Mouse (Mus musculus) gastrocnemius, postnatal 10 days (tissue): ENCODE measurements around the gene Il11. TPM values are rescaled to one million over a fixed set of nuclear protein-coding genes. Genes with fewer than 3 reads are reported as not detected.
"Not testable (repeated sequence)": the region's sequence is repeated elsewhere in the genome, so short reads cannot be mapped to it uniquely, and the experiment has no call there.

ENCODE experiments used
- DNase-seq: peaks from one replicate; pipeline ENCODE4 v3.0.0; 2021; ENCODE audit warnings: mixed read lengths
- long read RNA-seq, 2 experiments: library from polyadenylated mRNA; stranded (forward); transcript quantifications; one replicate each; pipeline ENCODE4 v2.0.0; 2021
- total RNA-seq, 2 experiments: library from RNA; stranded (reverse); gene quantifications; 2 replicates each; pipeline ENCODE4 v1.2.3; 2021

The Il11 gene
- under 1 TPM; 0.20 to 0.31 TPM for total RNA-seq
- long read RNA-seq, experiment 1: 0 reads
- long read RNA-seq, experiment 2, partial matches to known transcripts: 0 of 1 reads
- long read RNA-seq, experiment 2, other reads (novel, unspliced or antisense): 1 of 1 reads

GRCm38 (mm10) chr7:4782759-4783158 is at the start of gene Il11, which contains the start of gene Tmem190:
Gene Il11, minus strand, starts transcription at chr7:4782859.
Gene Tmem190, plus strand, starts transcription at chr7:4782937.
- no peak for DNase-seq

- no peak for DNase-seq
These were observed 47.8 kb upstream of the Il11 start for GRCm38 (mm10) chr7:4830476-4830875.

- DNase-seq: no peak
These were observed 42.7 kb upstream of the Il11 start for GRCm38 (mm10) chr7:4825365-4825764.

GRCm38 (mm10) chr7:4822162-4822907 is 39.7 kb upstream of the Il11 start:
- DNase-seq: no peak

GRCm38 (mm10) chr7:4821690-4822089 is 39.0 kb upstream of the Il11 start:
- no peak for DNase-seq

- not testable (repeated sequence) for DNase-seq
These were observed 38.3 kb upstream of the Il11 start for GRCm38 (mm10) chr7:4820925-4821324.

GRCm38 (mm10) chr7:4816559-4816958 is 33.9 kb upstream of the Il11 start:
- DNase-seq: no peak

GRCm38 (mm10) chr7:4813105-4813791 is 30.6 kb upstream of the Il11 start:
- DNase-seq: no peak

GRCm38 (mm10) chr7:4812303-4813104 is 29.8 kb upstream of the Il11 start, which contains the start of gene Ube2s:
Gene Ube2s, minus strand, starts transcription at chr7:4812590.
- DNase-seq: peak; percentile 97

- DNase-seq: no peak
These were observed 29.2 kb upstream of the Il11 start for GRCm38 (mm10) chr7:4811842-4812302.

GRCm38 (mm10) chr7:4811131-4811530 is 28.5 kb upstream of the Il11 start:
- DNase-seq: not testable (repeated sequence)

GRCm38 (mm10) chr7:4806716-4807115 is 24.1 kb upstream of the Il11 start:
- no peak for DNase-seq

- DNase-seq: no peak
These were observed 19.6 kb upstream of the Il11 start for GRCm38 (mm10) chr7:4802247-4802646.

- DNase-seq: no peak
These were observed 13.2 kb upstream of the Il11 start for GRCm38 (mm10) chr7:4795767-4796433.

- no peak for DNase-seq
These were observed 12.0 kb upstream of the Il11 start for GRCm38 (mm10) chr7:4794631-4795168.

GRCm38 (mm10) chr7:4793674-4794073 is 11.0 kb upstream of the Il11 start:
- DNase-seq: no peak

- DNase-seq: not testable (repeated sequence)
These were observed 10.6 kb upstream of the Il11 start for GRCm38 (mm10) chr7:4793248-4793647.

- DNase-seq: peak; percentile 90
These were observed 9.9 kb upstream of the Il11 start, which contains the start of gene Rpl28 for GRCm38 (mm10) chr7:4792278-4793212. Gene Rpl28, plus strand, starts transcription at chr7:4792874.

- DNase-seq: no peak
These were observed 6.8 kb upstream of the Il11 start, which contains the start of gene Tmem238 for GRCm38 (mm10) chr7:4789436-4789935. Gene Tmem238, minus strand, starts transcription at chr7:4789656.
